Mouse (Mus musculus) MEL (cell line): ENCODE measurements around the gene Nxnl1. TPM values are rescaled to one million over a fixed set of nuclear protein-coding genes. Genes with fewer than 3 reads are reported as not detected.

Experiments used
- DNase-seq: peaks from one replicate; pipeline ENCODE4 v3.0.0; 2011; ENCODE audit warnings: low read depth, low spot score
- H3K27ac ChIP-seq: 2 replicates; pipeline ENCODE4 v1.5.1; 2012; ENCODE audit warnings: low read depth, mild to moderate bottlenecking, control low read depth, low read length, moderate library complexity; ENCODE audit not compliant: control insufficient read depth
- H3K27me3 ChIP-seq, 2 experiments: fragments of 150-350 bp in 1 of 2; sonication (generic) in 1 of 2; 2 replicates each; pipeline ENCODE4 v1.6.1; 2012; ENCODE audit warnings: low read length in 2 of 2, mild to moderate bottlenecking in 2 of 2, improper control_type of control experiment in 1 of 2, moderate library complexity in 1 of 2; ENCODE audit not compliant: insufficient read depth in 2 of 2, control insufficient read depth in 1 of 2
- H3K36me3 ChIP-seq, 2 experiments: 2 replicates each; pipeline ENCODE4 v1.6.1; 2012 to 2014; ENCODE audit warnings: low read length in 2 of 2, improper control_type of control experiment in 1 of 2, inconsistent platforms in 1 of 2, mild to moderate bottlenecking in 1 of 2; ENCODE audit not compliant: insufficient read depth in 2 of 2, control insufficient read depth in 1 of 2
- H3K4me1 ChIP-seq, 2 experiments: fragments of 150-350 bp in 1 of 2; sonication (generic) in 1 of 2; 2 replicates each; pipeline ENCODE4 v1.6.1; 2012; ENCODE audit warnings: low read length in 2 of 2, improper control_type of control experiment in 1 of 2, mild to moderate bottlenecking in 1 of 2; ENCODE audit not compliant: insufficient read depth in 2 of 2, control insufficient read depth in 1 of 2
- H3K4me3 ChIP-seq, 2 experiments: fragments of 150-350 bp in 1 of 2; sonication (generic) in 1 of 2; 2 replicates each; pipeline ENCODE4 v1.5.1; 2012; ENCODE audit warnings: low read depth in 2 of 2, low read length in 2 of 2, mild to moderate bottlenecking in 2 of 2, moderate library complexity in 2 of 2, control low read depth in 1 of 2, improper control_type of control experiment in 1 of 2; ENCODE audit not compliant: control insufficient read depth in 1 of 2, insufficient read depth in 1 of 2
- H3K79me2 ChIP-seq: 2 replicates; pipeline ENCODE4 v1.6.1; 2012; ENCODE audit warnings: mild to moderate bottlenecking, low read length, moderate library complexity; ENCODE audit not compliant: control insufficient read depth, poor library complexity, insufficient read depth
- H3K9ac ChIP-seq: 2 replicates; pipeline ENCODE4 v1.6.1; 2012; ENCODE audit warnings: low read depth, mild to moderate bottlenecking, control low read depth, low read length, moderate library complexity; ENCODE audit not compliant: control insufficient read depth, poor library complexity, severe bottlenecking
- H3K9me3 ChIP-seq: fragments of 150-350 bp; sonication (generic); replicated peaks from 2 replicates; pipeline ENCODE4 v1.6.1; 2012; ENCODE audit warnings: mild to moderate bottlenecking, low read length, improper control_type of control experiment, moderate library complexity; ENCODE audit not compliant: insufficient read depth
- BHLHE40 ChIP-seq: IDR thresholded peaks from 2 replicates; pipeline ENCODE4 v1.6.1; 2012; ENCODE audit warnings: low read depth, mild to moderate bottlenecking, inconsistent platforms, low read length, improper control_type of control experiment, borderline replicate concordance
- CHD1 ChIP-seq: IDR thresholded peaks from 2 replicates; pipeline ENCODE4 v1.6.1; 2012; ENCODE audit warnings: low read depth, mild to moderate bottlenecking, inconsistent platforms, low read length, improper control_type of control experiment
- E2F4 ChIP-seq: IDR thresholded peaks from 2 replicates; pipeline ENCODE4 v1.6.1; 2011; ENCODE audit warnings: low read depth, low read length, improper control_type of control experiment, borderline replicate concordance
- ELF1 ChIP-seq: IDR thresholded peaks from 2 replicates; pipeline ENCODE4 v1.6.1; 2014; ENCODE audit warnings: low read depth, mild to moderate bottlenecking, inconsistent platforms, low read length, improper control_type of control experiment, moderate library complexity
- EP300 ChIP-seq, 2 experiments: IDR thresholded peaks; 2 replicates each; pipeline ENCODE4 v1.6.1; 2011; ENCODE audit warnings: improper control_type of control experiment in 2 of 2, low read length in 2 of 2, low read depth in 1 of 2, mild to moderate bottlenecking in 1 of 2
- ETS1 ChIP-seq: IDR thresholded peaks from 2 replicates; pipeline ENCODE4 v1.6.1; 2012; ENCODE audit warnings: low read depth, mild to moderate bottlenecking, inconsistent platforms, low read length, improper control_type of control experiment, moderate library complexity
- GABPA ChIP-seq: IDR thresholded peaks from 2 replicates; pipeline ENCODE4 v1.6.1; 2012; ENCODE audit warnings: low read depth, mild to moderate bottlenecking, inconsistent platforms, low read length, improper control_type of control experiment, moderate library complexity
- GATA1 ChIP-seq: IDR thresholded peaks from 2 replicates; pipeline ENCODE4 v1.6.1; 2011; ENCODE audit warnings: low read depth, low read length, improper control_type of control experiment
- HCFC1 ChIP-seq: IDR thresholded peaks from 2 replicates; pipeline ENCODE4 v1.6.1; 2012; ENCODE audit warnings: low read depth, mild to moderate bottlenecking, inconsistent platforms, low read length, improper control_type of control experiment, moderate library complexity
- MAX ChIP-seq: IDR thresholded peaks from 2 replicates; pipeline ENCODE4 v1.6.1; 2011; ENCODE audit warnings: low read length, improper control_type of control experiment
- MAZ ChIP-seq: IDR thresholded peaks from 2 replicates; pipeline ENCODE4 v1.6.1; 2012; ENCODE audit warnings: low read depth, mild to moderate bottlenecking, inconsistent platforms, low read length, improper control_type of control experiment
- MYB ChIP-seq: IDR thresholded peaks from 2 replicates; pipeline ENCODE4 v1.6.1; 2011; ENCODE audit warnings: mild to moderate bottlenecking, low read depth, low read length, improper control_type of control experiment
- POLR2A ChIP-seq, 2 experiments: IDR thresholded peaks; 2 replicates each; pipeline ENCODE4 v1.6.1; 2011 to 2012; ENCODE audit warnings: low read length in 2 of 2, mild to moderate bottlenecking in 2 of 2, control low read depth in 1 of 2, improper control_type of control experiment in 1 of 2, low read depth in 1 of 2, moderate library complexity in 1 of 2; ENCODE audit not compliant: control insufficient read depth in 1 of 2, insufficient read depth in 1 of 2, poor library complexity in 1 of 2
- POLR2AphosphoS2 ChIP-seq: IDR thresholded peaks from 2 replicates; pipeline ENCODE4 v1.6.1; 2011; ENCODE audit warnings: low read length, improper control_type of control experiment
- POLR2AphosphoS5 ChIP-seq: IDR thresholded peaks from 2 replicates; pipeline ENCODE4 v1.6.1; 2012; ENCODE audit warnings: low read depth, borderline replicate concordance, mild to moderate bottlenecking, inconsistent platforms, low read length, moderate library complexity, mixed read lengths
- SMC3 ChIP-seq: IDR thresholded peaks from 2 replicates; pipeline ENCODE4 v1.6.1; 2011; ENCODE audit warnings: low read depth, low read length, improper control_type of control experiment
- UBTF ChIP-seq: IDR thresholded peaks from 2 replicates; pipeline ENCODE4 v1.6.1; 2012; ENCODE audit warnings: low read depth, mild to moderate bottlenecking, inconsistent platforms, low read length, improper control_type of control experiment, moderate library complexity, borderline replicate concordance; ENCODE audit not compliant: insufficient read depth
- USF1 ChIP-seq: IDR thresholded peaks from 2 replicates; pipeline ENCODE4 v1.6.1; 2014; ENCODE audit warnings: low read depth, mild to moderate bottlenecking, inconsistent platforms, low read length, improper control_type of control experiment, moderate library complexity
- ZKSCAN1 ChIP-seq: IDR thresholded peaks from 2 replicates; pipeline ENCODE4 v1.6.1; 2012; ENCODE audit warnings: low read depth, mild to moderate bottlenecking, inconsistent platforms, low read length, improper control_type of control experiment, moderate library complexity
- polyA plus RNA-seq, 2 experiments: library from polyadenylated mRNA; stranded (reverse) in 1 of 2; unstranded in 1 of 2; fragments of >175 nt in 1 of 2; fragments of >200 nt in 1 of 2; gene quantifications; 2 replicates each; pipeline versions ENCODE4 v1.2.1 to v1.2.4; 2012; ENCODE audit warnings: low replicate concordance in 2 of 2, low read depth in 1 of 2; ENCODE audit not compliant: insufficient read length in 2 of 2, insufficient read depth in 1 of 2, missing spikeins in 1 of 2
- total RNA-seq: library from RNA; depleted of rRNA; stranded (reverse); fragments of 300-350 nt; gene quantifications from 2 replicates; pipeline ENCODE4 v1.2.3, GENCODE M21; 2012

Gene Nxnl1
- total and polyA plus RNA-seq, 3 experiments = 0.04 to 1.2 TPM; not detected in 1

DNA sequence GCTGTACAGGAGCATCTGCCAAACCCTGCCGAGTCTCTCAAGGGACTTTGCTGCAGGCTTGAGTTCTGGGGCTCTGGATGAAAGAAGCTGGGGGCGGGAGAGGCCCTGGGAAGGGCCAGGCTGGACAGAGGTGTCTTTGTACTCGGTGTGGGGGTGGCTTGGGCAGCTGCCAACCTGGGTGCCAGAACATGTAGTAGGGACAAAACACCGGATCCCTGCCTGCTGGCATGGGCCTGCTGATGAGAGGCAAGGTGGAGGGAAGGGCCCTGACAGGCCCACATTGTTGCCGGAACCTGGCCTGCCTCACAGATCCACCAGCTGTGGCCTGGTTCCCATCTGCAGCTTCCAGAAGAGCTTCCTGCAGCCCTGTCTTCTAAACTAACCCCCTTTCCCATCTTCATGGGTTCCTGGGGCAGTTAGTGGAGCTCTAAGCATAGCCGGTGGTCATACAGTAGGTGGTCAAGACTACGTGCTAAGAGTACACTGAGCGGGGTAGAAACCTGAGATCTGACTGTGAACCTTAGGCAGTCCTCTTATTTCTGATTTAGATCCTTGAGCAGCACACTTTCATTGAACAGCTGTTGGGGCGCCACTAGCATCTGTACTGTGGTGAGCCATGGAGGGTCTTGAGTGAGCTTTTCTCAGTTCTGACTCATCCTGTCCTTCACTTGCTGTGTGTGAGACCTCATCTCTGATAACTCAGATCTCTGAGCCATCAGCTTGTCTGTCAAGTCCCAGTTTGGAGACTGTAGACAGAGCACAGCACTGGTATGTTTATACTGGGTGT, 6.6 kb upstream of the Nxnl1 start:
- DNase-seq = no peak
- Histone ChIP-seq H3K9me3 (no peaks in the 10 kb centered on the region), H3K79me2 (no peaks in the 10 kb centered on the region), H3K4me3 (no peak overlapping the region), H3K9ac (no peak overlapping the region), H3K27ac (no peak overlapping the region), H3K36me3 (no peaks in the 10 kb centered on the region), H3K4me1 (no peaks in the 10 kb centered on the region; a peak in 1 of 4 replicates), H3K27me3 (no peaks in the 10 kb centered on the region; a peak in 2 of 4 replicates)
- no peak for TF ChIP-seq EP300 (IDR thresholded peaks at IDR 0.05; ENCODE audit: low read depth in 1 of 2, low read length in 2 of 2)
- no peak for TF ChIP-seq MAZ
- TF ChIP-seq CHD1 = no peak
- no peak for TF ChIP-seq MAX
- no peak for TF ChIP-seq POLR2AphosphoS2
- TF ChIP-seq ETS1 = no peak
- no peak for TF ChIP-seq HCFC1
- TF ChIP-seq ZKSCAN1 = no peak
- TF ChIP-seq POLR2AphosphoS5 = no peak
- no peak for TF ChIP-seq BHLHE40
- TF ChIP-seq SMC3 = no peak
- TF ChIP-seq MYB = no peak
- TF ChIP-seq E2F4 = no peak
- no peak for TF ChIP-seq USF1
- no peak for TF ChIP-seq GATA1
- TF ChIP-seq UBTF = no peak

DNA sequence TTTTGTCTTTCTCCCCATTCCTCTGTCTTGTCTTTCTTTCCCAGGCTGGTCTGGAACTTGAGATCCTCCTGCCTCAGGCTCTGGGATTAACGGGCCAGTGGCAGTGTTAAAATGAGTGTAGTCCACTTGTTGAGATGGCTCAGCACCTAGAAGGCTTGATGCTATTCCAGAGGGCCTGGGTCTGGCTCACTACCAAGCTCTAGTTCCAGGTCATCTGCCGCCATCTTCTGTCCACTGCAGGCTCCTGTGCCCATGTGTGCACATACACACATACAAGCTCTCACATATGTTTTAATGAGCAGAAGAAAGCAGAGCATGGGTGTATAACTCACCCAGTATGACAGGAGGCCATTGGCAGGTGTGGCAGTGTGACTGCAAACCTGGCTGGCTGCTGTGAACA, 5.7 kb upstream of the Nxnl1 start:
- no peak for DNase-seq
- no peak overlapping the region for H3K27ac ChIP-seq
- H3K36me3 ChIP-seq = no peaks in the 10 kb centered on the region
- no peaks in the 10 kb centered on the region for H3K9me3 ChIP-seq
- no peaks in the 10 kb centered on the region; a peak in 2 of 4 replicates for H3K27me3 ChIP-seq
- H3K9ac ChIP-seq = no peak overlapping the region
- no peak overlapping the region for H3K4me3 ChIP-seq
- H3K4me1 ChIP-seq = no peaks in the 10 kb centered on the region; a peak in 1 of 4 replicates
- H3K79me2 ChIP-seq = no peaks in the 10 kb centered on the region
- no peak for TF ChIP-seq SMC3
- no peak for TF ChIP-seq POLR2A (IDR thresholded peaks at IDR 0.05; ENCODE audit: control insufficient read depth in 1 of 2, insufficient read depth in 1 of 2, low read depth in 1 of 2, low read length in 2 of 2, poor library complexity in 1 of 2)
- TF ChIP-seq EP300 (IDR thresholded peaks at IDR 0.05; ENCODE audit: low read depth in 1 of 2, low read length in 2 of 2) = no peak
- TF ChIP-seq UBTF = no peak
- TF ChIP-seq ELF1 = no peak
- TF ChIP-seq GABPA = no peak
- no peak for TF ChIP-seq USF1
